Mouse (Mus musculus) intestine, embryonic 15.5 days (tissue): ENCODE measurements around the gene 2210011C24Rik. TPM values are rescaled to one million over a fixed set of nuclear protein-coding genes. Genes with fewer than 3 reads are reported as not detected.

Experiments used
- ATAC-seq: fragments of 200-750 bp; cut with Nextera tagmentation; 2 replicates; pipeline ENCODE4 v1.8.0; 2017; ENCODE audit warnings: moderate TSS enrichment, moderate library complexity
- H3K27ac ChIP-seq: fragments of 300-500 bp; sonication (generic); 2 replicates; pipeline ENCODE4 v1.5.1; 2015; ENCODE audit warnings: mild to moderate bottlenecking, inconsistent platforms
- H3K27me3 ChIP-seq: fragments of 300-500 bp; sonication (generic); replicated peaks from 2 replicates; pipeline ENCODE4 v1.6.1; 2015; ENCODE audit warnings: inconsistent platforms
- H3K36me3 ChIP-seq: fragments of 300-500 bp; sonication (generic); 2 replicates; pipeline ENCODE4 v1.6.1; 2015; ENCODE audit warnings: inconsistent platforms
- H3K4me1 ChIP-seq: fragments of 300-500 bp; sonication (generic); replicated peaks from 2 replicates; pipeline ENCODE4 v1.6.1; 2015; ENCODE audit warnings: inconsistent platforms
- H3K4me2 ChIP-seq: fragments of 300-500 bp; sonication (generic); replicated peaks from 2 replicates; pipeline ENCODE4 v1.6.1; 2015; ENCODE audit warnings: mild to moderate bottlenecking, inconsistent platforms
- H3K4me3 ChIP-seq: fragments of 300-500 bp; sonication (generic); replicated peaks from 2 replicates; pipeline ENCODE4 v1.5.1; 2015; ENCODE audit warnings: inconsistent platforms
- H3K9ac ChIP-seq: fragments of 300-500 bp; sonication (generic); 2 replicates; pipeline ENCODE4 v1.6.1; 2015; ENCODE audit warnings: inconsistent platforms
- H3K9me3 ChIP-seq: fragments of 300-500 bp; sonication (generic); 2 replicates; pipeline ENCODE4 v1.6.1; 2016; ENCODE audit warnings: inconsistent platforms
- WGBS: fragments of 180-500 bp; shearing (Covaris S2); methylation state at CpG from one replicate; pipeline ENCODE4 v1.1.7; 2015; 5-methylcytosine and 5-hydroxymethylcytosine counted together
- polyA plus RNA-seq: library from polyadenylated mRNA; unstranded; fragments of >200 nt; fragmentation: Nextera tagmentation; extraction: Ambion mirVana; gene quantifications from 2 replicates; pipeline ENCODE4 v1.2.1, GENCODE M21; 2015

Gene 2210011C24Rik
- 1.5 and 1.6 TPM in 2 replicates for polyA plus RNA-seq

DNA sequence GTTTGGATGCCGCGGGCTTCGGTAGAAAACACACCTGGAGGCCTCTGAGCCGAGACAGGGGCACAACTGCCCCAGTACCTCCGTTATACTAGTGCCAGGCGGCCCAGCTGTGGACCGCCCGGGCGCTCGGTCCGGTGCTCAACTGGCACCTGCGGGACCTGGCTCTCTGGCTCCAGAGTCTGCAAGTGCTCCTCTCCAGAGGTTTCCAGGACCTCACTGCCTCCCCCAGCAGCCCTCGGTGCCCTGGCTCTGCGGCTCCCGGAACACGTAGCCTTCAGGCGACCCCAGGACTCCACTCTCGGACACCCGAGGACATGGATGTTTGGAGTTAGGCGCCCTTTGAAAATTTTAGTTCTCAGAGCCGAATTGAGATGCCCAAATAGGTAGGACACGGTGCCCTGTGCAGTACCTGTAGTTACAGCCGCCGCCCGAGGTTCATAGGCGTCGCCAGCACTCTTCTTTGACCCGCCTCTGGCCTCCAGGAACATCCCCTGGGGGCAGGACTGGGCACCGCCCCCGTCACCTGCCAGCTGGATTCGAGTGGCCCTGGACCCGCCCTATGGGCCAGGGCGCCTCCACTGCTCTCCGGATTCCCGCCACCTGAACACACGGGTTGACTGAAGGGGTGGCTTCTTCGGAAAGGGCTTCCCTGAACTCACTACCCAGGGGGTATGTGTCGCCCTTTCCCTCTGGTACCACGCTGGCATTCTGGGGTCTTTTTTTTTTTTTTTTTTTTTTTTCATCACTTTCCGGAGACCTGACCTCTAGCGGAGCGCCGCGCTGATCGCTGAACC, at the start of gene 2210011C24Rik:
Gene 2210011C24Rik (minus strand): TSS at position 467 of the 794 bp plus-strand sequence.
- 1% methylated on average over 44 of the region's 45 CpGs for WGBS
- peak; percentile 78 for ATAC-seq
- H3K27ac ChIP-seq, result peak within 1 kb of the TSS; percentile 37
- peak within 1 kb of the TSS; percentile 53 for H3K9ac ChIP-seq
- H3K36me3 ChIP-seq, result no peaks in the 10 kb centered on the region
- H3K27me3 ChIP-seq, result peaks cover 35% of the 10 kb centered on the region
- peaks cover 27% of the 10 kb centered on the region for H3K4me1 ChIP-seq
- H3K4me2 ChIP-seq, result peak within 1 kb of the TSS; percentile 99
- peak within 1 kb of the TSS; percentile 47 for H3K4me3 ChIP-seq
- no peaks in the 10 kb centered on the region for H3K9me3 ChIP-seq

DNA sequence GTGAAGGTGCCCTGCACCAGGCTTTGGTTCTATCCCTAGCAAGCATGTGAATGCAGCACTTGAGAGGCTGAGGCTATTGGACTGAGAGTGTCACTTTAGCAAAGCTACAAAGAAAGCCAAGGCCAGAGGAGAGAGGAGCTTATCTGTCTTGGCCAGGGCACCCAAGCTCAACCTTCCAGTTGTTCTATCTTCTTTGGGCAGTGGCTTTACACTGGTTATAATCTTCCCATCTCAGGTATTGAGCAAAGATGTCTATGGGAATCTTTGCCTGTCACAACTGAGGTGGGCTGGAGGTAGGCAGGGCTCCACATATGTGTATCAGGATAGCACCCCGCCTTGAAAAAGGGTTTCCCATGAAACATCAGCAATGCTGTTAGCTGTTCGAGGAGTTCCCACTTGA, 48.3 kb upstream of the 2210011C24Rik start:
- Histone ChIP-seq H3K36me3 (no peaks in the 10 kb centered on the region), H3K4me3 (no peak overlapping the region), H3K9me3 (no peaks in the 10 kb centered on the region), H3K9ac (no peak overlapping the region), H3K4me2 (no peak overlapping the region), H3K4me1 (0 out of 2 replicates have a peak, but pooled peaks cover 3% of the 10 kb centered on the region), H3K27ac (no peak overlapping the region), H3K27me3 (no peaks in the 10 kb centered on the region)
- no peak for ATAC-seq
- 87% methylated on average over 2 of the region's 2 CpGs for WGBS

DNA sequence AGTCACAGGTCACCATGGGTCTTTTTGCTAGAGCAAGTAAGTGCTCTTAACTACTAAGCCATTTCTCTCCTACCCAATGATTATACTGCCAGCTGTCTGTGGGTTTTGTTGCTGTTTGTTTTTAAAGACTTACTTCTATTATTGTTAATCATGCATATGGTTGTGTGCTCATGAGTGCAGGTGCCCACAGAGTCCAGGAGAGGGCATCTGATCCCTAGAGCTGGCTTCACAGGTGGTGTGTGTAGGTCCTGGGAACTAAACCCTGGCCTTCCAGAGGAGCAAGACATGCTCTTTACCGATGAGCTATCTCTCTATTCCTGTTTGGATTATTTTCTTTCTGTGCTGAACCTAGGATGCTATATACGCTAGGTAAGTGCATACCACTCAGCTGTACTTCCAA, 47.3 kb upstream of the 2210011C24Rik start:
- H3K9me3 ChIP-seq, result no peaks in the 10 kb centered on the region
- H3K27me3 ChIP-seq, result no peaks in the 10 kb centered on the region
- 0 out of 2 replicates have a peak, but pooled peaks cover 3% of the 10 kb centered on the region for H3K4me1 ChIP-seq
- no peak overlapping the region for H3K4me3 ChIP-seq
- no peak for ATAC-seq
- no peaks in the 10 kb centered on the region for H3K36me3 ChIP-seq
- H3K4me2 ChIP-seq, result no peak overlapping the region
- no peak overlapping the region for H3K9ac ChIP-seq
- WGBS, result 93% methylated on average over 2 of the region's 2 CpGs
- no peak overlapping the region for H3K27ac ChIP-seq

DNA sequence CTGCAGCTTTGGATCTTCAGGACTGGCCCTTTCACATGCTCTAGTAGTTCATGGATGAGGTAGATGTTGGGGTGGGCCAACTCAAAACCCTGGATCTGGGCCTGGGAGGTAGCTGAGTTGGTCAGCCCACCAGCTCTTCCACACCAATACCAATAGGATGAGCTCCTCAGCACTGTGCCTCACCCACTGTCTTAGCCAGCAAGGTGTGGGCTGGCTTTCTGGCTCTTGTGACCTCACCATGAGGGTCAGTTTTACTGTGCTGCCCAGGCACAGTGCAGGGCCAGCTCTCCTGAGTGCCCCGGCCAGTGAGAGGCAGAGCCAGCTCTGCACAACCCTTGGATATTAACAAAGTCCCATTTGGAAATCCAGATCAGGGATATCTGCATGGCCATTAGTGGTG, 45.9 kb upstream of the 2210011C24Rik start:
- no peak overlapping the region for H3K27ac ChIP-seq
- 83% methylated on average over 1 of the region's 1 CpGs for WGBS
- no peak overlapping the region for H3K4me2 ChIP-seq
- ATAC-seq, result no peak
- H3K4me1 ChIP-seq, result no peaks in the 10 kb centered on the region
- no peaks in the 10 kb centered on the region for H3K27me3 ChIP-seq
- H3K4me3 ChIP-seq, result no peak overlapping the region
- no peaks in the 10 kb centered on the region for H3K9me3 ChIP-seq
- no peaks in the 10 kb centered on the region for H3K36me3 ChIP-seq
- H3K9ac ChIP-seq, result no peak overlapping the region

DNA sequence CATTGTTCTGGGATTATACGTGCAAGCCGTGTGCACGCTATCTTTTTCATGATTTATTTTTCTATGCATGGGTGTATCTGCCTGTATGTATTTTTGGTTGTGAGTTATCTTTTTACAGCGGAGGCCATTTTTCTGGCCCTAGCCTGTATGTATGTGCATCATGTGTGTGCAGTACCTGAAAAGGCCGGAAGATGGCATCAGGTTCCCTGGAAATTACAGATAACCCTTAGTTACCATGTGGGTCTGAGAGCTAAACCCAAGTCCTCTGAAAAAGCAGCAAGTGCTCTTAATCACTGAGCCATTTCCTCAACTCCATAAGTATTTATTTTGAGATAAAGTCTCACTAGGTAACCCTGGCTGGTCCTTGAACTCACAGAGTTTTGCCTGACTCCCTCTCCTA, 41.3 kb upstream of the 2210011C24Rik start:
- H3K4me3 ChIP-seq, result no peak overlapping the region
- no peaks in the 10 kb centered on the region for H3K36me3 ChIP-seq
- no peak overlapping the region for H3K27ac ChIP-seq
- H3K9ac ChIP-seq, result no peak overlapping the region
- no peaks in the 10 kb centered on the region for H3K27me3 ChIP-seq
- H3K4me2 ChIP-seq, result no peak overlapping the region
- no peak for ATAC-seq
- 96% methylated on average over 5 of the region's 5 CpGs for WGBS
- H3K9me3 ChIP-seq, result no peaks in the 10 kb centered on the region
- H3K4me1 ChIP-seq, result no peaks in the 10 kb centered on the region

DNA sequence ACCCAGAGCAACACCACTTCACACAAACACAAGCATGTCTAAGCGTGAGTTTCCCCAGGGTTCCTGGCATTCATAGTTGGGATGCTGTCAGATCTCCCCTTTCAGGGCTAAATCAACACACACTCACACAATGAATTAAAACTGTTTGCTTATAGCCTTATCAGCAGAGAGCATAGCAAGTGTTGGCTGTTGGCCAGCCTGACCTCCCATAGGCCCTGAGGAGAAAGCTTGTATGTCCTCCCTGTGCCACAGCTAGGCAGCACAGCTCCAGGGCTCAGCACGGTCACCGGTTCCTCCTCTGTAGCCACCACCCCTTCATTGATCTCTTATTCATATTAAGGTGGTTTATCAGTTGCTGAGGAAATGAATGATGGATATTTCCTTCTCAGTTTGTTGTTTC, 40.8 kb upstream of the 2210011C24Rik start:
- H3K9ac ChIP-seq, result no peak overlapping the region
- no peak overlapping the region for H3K4me2 ChIP-seq
- no peak overlapping the region for H3K4me3 ChIP-seq
- ATAC-seq, result 0 out of 2 replicates have a peak, but pooled peaks have one; percentile 70
- H3K27me3 ChIP-seq, result no peaks in the 10 kb centered on the region
- H3K36me3 ChIP-seq, result no peaks in the 10 kb centered on the region
- 58% methylated on average over 3 of the region's 3 CpGs for WGBS
- H3K4me1 ChIP-seq, result no peaks in the 10 kb centered on the region
- H3K27ac ChIP-seq, result no peak overlapping the region
- no peaks in the 10 kb centered on the region for H3K9me3 ChIP-seq

DNA sequence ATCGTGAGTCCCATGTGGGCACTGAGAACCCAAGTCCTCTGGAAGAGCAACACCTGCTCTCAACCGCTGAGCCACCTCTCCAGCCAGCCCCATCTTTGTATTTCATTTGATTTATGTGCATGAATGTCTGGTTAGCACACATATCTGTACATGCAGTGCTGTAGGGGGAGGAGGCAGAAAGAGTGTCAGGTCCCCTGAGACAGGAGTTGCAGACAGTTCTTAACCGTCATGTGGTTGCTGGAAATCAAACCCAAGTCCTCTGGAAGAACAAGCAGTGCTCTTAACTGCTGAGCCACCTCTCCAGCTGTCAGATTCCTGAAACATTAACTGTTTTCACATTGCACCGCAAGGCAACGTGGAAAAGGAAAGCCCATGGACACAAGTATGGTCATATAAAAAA, 36.2 kb upstream of the 2210011C24Rik start:
- H3K27me3 ChIP-seq, result peaks cover 23% of the 10 kb centered on the region
- no peak overlapping the region for H3K27ac ChIP-seq
- H3K9ac ChIP-seq, result no peak overlapping the region
- no peak for ATAC-seq
- no peaks in the 10 kb centered on the region for H3K36me3 ChIP-seq
- no peak overlapping the region for H3K4me2 ChIP-seq
- no peak overlapping the region for H3K4me3 ChIP-seq
- 68% methylated on average over 5 of the region's 5 CpGs for WGBS
- 0 out of 2 replicates have a peak, but pooled peaks cover 4% of the 10 kb centered on the region for H3K4me1 ChIP-seq
- no peaks in the 10 kb centered on the region for H3K9me3 ChIP-seq

DNA sequence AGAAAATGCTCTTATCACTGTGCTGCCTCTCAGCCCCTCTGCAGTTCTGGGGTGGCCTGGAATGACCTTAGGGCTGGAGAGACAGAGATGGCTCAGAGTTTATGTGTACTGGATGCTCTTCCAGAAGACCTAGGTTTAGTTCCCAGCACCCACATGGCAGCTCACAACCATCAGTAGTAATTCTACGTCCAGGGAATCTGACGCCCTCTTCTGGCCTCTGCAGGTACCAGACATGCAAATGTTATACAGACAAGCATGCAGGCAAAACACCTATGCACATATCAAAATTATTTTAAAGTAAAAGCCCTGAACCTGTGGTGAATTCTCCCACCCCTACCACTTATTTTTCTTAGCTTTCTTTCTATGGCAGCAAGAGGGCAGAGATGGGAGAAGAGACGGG, 34.5 kb upstream of the 2210011C24Rik start:
- no peak overlapping the region for H3K4me2 ChIP-seq
- no peaks in the 10 kb centered on the region for H3K36me3 ChIP-seq
- ATAC-seq, result no peak
- H3K4me3 ChIP-seq, result no peak overlapping the region
- H3K4me1 ChIP-seq, result peaks cover 9% of the 10 kb centered on the region; the same call in 1 of the 2 replicates
- H3K9ac ChIP-seq, result no peak overlapping the region
- no peaks in the 10 kb centered on the region for H3K9me3 ChIP-seq
- H3K27me3 ChIP-seq, result peaks cover 38% of the 10 kb centered on the region
- no peak overlapping the region for H3K27ac ChIP-seq
- WGBS, result 85% methylated on average over 3 of the region's 3 CpGs

DNA sequence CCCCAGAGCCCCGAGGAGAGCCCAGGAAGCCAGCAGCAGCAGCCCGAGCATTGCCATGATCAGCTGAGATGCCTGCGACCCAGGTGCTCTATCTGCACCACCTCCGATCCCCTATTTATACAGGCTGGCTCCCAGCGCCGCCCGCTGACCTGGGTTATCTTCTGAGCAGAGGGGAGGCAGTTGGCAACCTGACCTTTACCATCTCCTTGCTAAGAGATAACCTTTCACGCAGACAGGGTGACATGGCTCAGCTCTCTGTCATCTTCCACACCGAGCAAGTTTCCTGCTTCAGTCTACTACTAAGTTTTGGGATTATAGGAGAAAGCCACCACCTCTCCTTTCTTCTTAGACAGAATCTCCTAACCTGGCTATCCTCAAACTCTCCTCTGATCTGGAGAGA, 32.9 kb upstream of the 2210011C24Rik start, which contains the start of gene Rln3:
Gene Rln3 (minus strand): TSS at position 101 of the 400 bp plus-strand sequence.
- Histone ChIP-seq H3K4me1 (peaks cover 9% of the 10 kb centered on the region; the same call in 1 of the 2 replicates), H3K36me3 (no peaks in the 10 kb centered on the region), H3K4me3 (no peak within 1 kb of the TSS; the same call in 1 of the 2 replicates), H3K27ac (no peak within 1 kb of the TSS), H3K9me3 (no peaks in the 10 kb centered on the region), H3K9ac (no peak within 1 kb of the TSS), H3K27me3 (peaks cover 38% of the 10 kb centered on the region), H3K4me2 (peak within 1 kb of the TSS; percentile 44)
- 8% methylated on average over 9 of the region's 9 CpGs for WGBS
- ATAC-seq, result no peak

DNA sequence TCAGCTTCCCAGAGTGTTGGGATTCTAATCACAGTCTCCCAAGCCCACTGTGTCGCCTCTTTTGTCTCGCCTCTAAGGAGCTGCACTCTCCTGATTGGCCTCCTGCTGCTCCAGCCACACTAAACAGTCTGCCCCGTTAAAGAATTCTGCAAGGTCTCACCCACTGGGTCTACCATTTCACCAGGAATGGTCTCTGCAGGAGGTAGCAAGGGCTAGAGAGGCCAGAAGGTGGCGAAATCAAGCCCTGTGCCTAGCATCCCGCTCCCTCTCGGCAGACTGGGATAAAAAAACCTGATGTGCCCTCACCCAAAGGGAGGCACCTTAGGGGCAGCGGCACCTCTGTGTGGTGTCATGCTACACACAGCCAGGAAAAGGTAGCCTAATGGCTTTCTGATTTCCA, 32.1 kb upstream of the 2210011C24Rik start:
- Histone ChIP-seq H3K4me1 (peaks cover 9% of the 10 kb centered on the region; the same call in 1 of the 2 replicates), H3K4me3 (no peak overlapping the region), H3K4me2 (no peak overlapping the region), H3K27ac (no peak overlapping the region), H3K9me3 (no peaks in the 10 kb centered on the region), H3K9ac (no peak overlapping the region), H3K36me3 (no peaks in the 10 kb centered on the region), H3K27me3 (peaks cover 38% of the 10 kb centered on the region)
- ATAC-seq, result no peak
- 15% methylated on average over 7 of the region's 7 CpGs for WGBS

DNA sequence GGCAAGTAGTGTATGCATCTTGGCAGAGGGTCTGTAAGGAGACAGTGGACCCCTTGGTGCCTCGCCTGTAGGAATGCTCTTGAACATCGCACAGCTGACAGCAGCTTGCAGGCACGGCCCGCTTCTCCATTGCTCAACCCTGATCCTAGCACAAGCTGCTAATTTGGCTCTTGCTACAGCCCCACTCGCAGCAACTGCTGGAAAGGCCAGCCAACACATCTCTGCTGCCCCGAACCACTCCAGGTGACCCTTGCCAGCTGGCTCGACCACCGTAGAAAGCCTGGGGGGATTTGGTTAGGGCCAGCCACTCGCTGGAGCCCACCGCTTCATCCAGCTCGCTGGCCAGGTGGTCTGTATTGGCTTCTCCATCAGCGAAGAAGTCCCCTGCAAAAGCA, 31.0 kb upstream of the 2210011C24Rik start:
- Histone ChIP-seq H3K36me3 (no peaks in the 10 kb centered on the region), H3K9me3 (no peaks in the 10 kb centered on the region), H3K9ac (no peak overlapping the region), H3K27ac (no peak overlapping the region), H3K27me3 (peaks cover 38% of the 10 kb centered on the region), H3K4me3 (peak overlapping the region; percentile 37), H3K4me2 (peak overlapping the region; percentile 82; the same call in 1 of the 2 replicates), H3K4me1 (peaks cover 9% of the 10 kb centered on the region; the same call in 1 of the 2 replicates)
- no peak for ATAC-seq
- WGBS, result 41% methylated on average over 12 of the region's 12 CpGs

DNA sequence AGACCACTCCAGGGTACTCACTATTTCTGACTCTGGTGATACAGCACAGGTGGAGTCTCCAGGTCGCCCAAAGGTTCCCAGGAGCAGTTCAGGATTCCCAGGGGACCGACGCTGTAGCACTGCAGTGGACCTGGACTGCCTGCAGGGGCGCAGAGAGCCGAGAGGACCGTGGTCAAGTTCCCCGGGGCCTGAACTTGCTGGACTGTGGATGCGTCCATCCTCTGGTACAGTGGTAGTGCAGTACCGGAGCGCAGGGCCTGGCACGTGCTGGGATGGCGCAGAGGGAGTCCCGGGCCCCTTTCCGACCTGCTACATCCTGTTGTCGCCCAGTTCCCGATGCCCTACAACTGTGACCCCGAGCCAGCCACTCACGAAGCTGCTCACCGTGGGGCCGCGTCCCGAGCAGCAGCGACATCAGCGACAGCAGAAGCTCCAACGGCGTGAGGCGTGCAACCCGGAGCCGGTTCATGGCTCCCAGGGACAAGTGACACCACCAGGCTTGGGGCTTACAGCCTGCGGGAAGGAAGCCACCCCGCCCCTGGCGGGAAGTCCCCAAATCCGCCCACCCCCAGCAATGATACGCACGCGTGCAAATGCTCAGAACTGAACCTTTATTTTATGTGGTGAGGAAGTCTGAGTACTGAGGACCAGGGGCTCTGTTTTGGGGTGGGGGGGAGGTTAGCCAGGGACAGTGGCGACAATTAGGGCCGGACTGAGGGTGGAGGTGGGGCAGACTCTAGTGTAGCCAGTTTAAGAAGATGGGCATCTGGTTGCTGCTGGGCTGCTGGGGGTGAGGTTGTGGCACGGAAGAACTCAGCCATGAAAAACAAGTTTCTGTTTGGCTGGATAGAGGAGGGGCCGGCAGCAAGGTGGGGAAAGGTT, 30.3 kb upstream of the 2210011C24Rik start, which contains the start of gene Il27ra:
Gene Il27ra (minus strand): TSS at position 524 of the 882 bp plus-strand sequence.
- no peak within 1 kb of the TSS for H3K27ac ChIP-seq
- H3K4me2 ChIP-seq, result peak within 1 kb of the TSS; percentile 82
- peak within 1 kb of the TSS; percentile 40 for H3K9ac ChIP-seq
- no peaks in the 10 kb centered on the region for H3K36me3 ChIP-seq
- ATAC-seq, result peak; percentile 59; the same call in 1 of the 2 replicates
- WGBS, result 7% methylated on average over 40 of the region's 40 CpGs
- H3K4me1 ChIP-seq, result peaks cover 9% of the 10 kb centered on the region; the same call in 1 of the 2 replicates
- peak within 1 kb of the TSS; percentile 37 for H3K4me3 ChIP-seq
- H3K27me3 ChIP-seq, result peaks cover 38% of the 10 kb centered on the region
- no peaks in the 10 kb centered on the region for H3K9me3 ChIP-seq
